11 mouse cellular contexts compared by ENCODE assay signal in the genomic region with DNA sequence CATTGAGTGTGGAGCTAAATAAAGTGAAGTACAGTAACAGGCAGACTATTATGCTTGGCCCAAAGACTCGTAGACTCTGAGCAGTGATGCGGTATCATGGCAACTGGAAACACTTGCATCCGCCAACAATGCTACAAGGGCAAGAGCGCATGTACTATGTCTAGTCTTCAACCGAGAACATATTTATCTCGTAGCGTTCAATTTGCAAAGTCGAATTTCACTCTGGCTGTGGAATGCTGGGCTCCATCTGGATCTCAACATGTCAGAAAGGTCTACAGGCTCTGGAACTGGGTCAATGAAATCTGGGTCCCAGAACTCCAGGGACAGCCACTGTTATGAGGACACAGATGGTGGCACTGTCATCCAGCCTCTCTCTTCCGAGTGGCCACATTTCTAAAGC.
DNase-seq lines count a peak whose midpoint lies in the region; ATAC-seq and TF ChIP-seq lines count a peak whose summit lies in the region.
"Had no signal": no experiment of that assay in that cellular context is flagged by ENCODE, and none has a peak within 500 bp of the region (broad histone marks: within the 10 kb centered on the region; RNA-seq: fewer than 3 reads in every experiment).

No protein-coding gene starts in this region.

- no peak for ATAC-seq in liver, embryonic 12.5 days

- H3K79me2 ChIP-seq in liver, adult 2 months (ENCODE audit: control insufficient read depth, insufficient read depth, low read length) = no peaks in the 10 kb centered on the region

- no peak overlapping the region for H3K9ac ChIP-seq in liver, adult 2 months (ENCODE audit: low read depth, low read length)
- no peak overlapping the region for H3K9ac ChIP-seq in liver, embryonic 12.5 days
- H3K9ac ChIP-seq: hindbrain, embryonic 15.5 days; lung, embryonic 15.5 days had no signal

- no peaks in the 10 kb centered on the region for H3K4me1 ChIP-seq in heart, embryonic 10.5 days
- no peaks in the 10 kb centered on the region for H3K4me1 ChIP-seq in liver, adult 2 months (ENCODE audit: control insufficient read depth, insufficient read depth, low read length)
- no peaks in the 10 kb centered on the region for H3K4me1 ChIP-seq in liver, embryonic 12.5 days
- H3K4me1 ChIP-seq: hindbrain, embryonic 15.5 days; lung, embryonic 15.5 days had no signal

- H3K36me3 ChIP-seq in heart, embryonic 10.5 days = no peaks in the 10 kb centered on the region
- no peaks in the 10 kb centered on the region for H3K36me3 ChIP-seq in liver, adult 2 months (ENCODE audit: control insufficient read depth, insufficient read depth, low read length)
- H3K36me3 ChIP-seq in liver, embryonic 12.5 days = no peaks in the 10 kb centered on the region
- H3K36me3 ChIP-seq: hindbrain, embryonic 15.5 days; lung, embryonic 15.5 days had no signal

- 84% methylated on average over 9 of the region's 9 CpGs for WGBS in heart, embryonic 10.5 days
- WGBS in liver, adult 2 months = 85% methylated on average over 9 of the region's 9 CpGs
- WGBS in liver, embryonic 12.5 days (ENCODE audit: insufficient replicate concordance) = 79% methylated on average over 9 of the region's 9 CpGs

- no peaks in the 10 kb centered on the region for H3K27me3 ChIP-seq in heart, embryonic 10.5 days (ENCODE audit: insufficient read depth, poor library complexity, severe bottlenecking)
- H3K27me3 ChIP-seq in liver, adult 2 months (ENCODE audit: control insufficient read depth, insufficient read depth, low read length) = no peaks in the 10 kb centered on the region
- no peaks in the 10 kb centered on the region for H3K27me3 ChIP-seq in liver, embryonic 12.5 days (replicated peaks)
- H3K27me3 ChIP-seq: hindbrain, embryonic 15.5 days; lung, embryonic 15.5 days had no signal

- no peak overlapping the region for H3K4me3 ChIP-seq in heart, embryonic 10.5 days
- H3K4me3 ChIP-seq in liver, adult 2 months (ENCODE audit: insufficient read depth, low read depth, low read length) = no peak overlapping the region
- H3K4me3 ChIP-seq in liver, embryonic 12.5 days = no peak overlapping the region
- H3K4me3 ChIP-seq: hindbrain, embryonic 15.5 days; lung, embryonic 15.5 days had no signal

- H3K27ac ChIP-seq in heart, embryonic 10.5 days = no peak overlapping the region
- no peak overlapping the region for H3K27ac ChIP-seq in liver, adult 2 months (replicated peaks; ENCODE audit: insufficient read depth, low read depth, low read length)
- no peak overlapping the region for H3K27ac ChIP-seq in liver, embryonic 12.5 days
- H3K27ac ChIP-seq: hindbrain, embryonic 15.5 days; lung, embryonic 15.5 days had no signal

- H3K9me3 ChIP-seq in heart, embryonic 10.5 days = no peaks in the 10 kb centered on the region
- no peaks in the 10 kb centered on the region for H3K9me3 ChIP-seq in liver, embryonic 12.5 days (replicated peaks)
- H3K9me3 ChIP-seq: hindbrain, embryonic 15.5 days; lung, embryonic 15.5 days had no signal

- TF ChIP-seq POLR2A in liver, adult 2 months (IDR thresholded peaks at IDR 0.05; ENCODE audit: extremely low read depth, insufficient read depth, low read length) = no peak

- no peak overlapping the region for H3K4me2 ChIP-seq in liver, embryonic 12.5 days
- H3K4me2 ChIP-seq: hindbrain, embryonic 15.5 days; lung, embryonic 15.5 days had no signal

- TF ChIP-seq CTCF in liver, adult 2 months (IDR thresholded peaks at IDR 0.05; ENCODE audit: low read depth, low read length) = no peak

- DNase-seq in heart, adult 8-10 months (ENCODE audit: low spot score) = peak; percentile 9
- no peak for DNase-seq in heart, embryonic 10.5 days (ENCODE audit: low spot score)
- DNase-seq in liver, adult 2 months (ENCODE audit: extremely low read depth, low read depth, low spot score) = peak; percentile 26
- peak; percentile 9 for DNase-seq in cerebellum, adult 11 months
- DNase-seq in heart, postnatal 4 days = peak; percentile 42
- no peak for DNase-seq in spleen, postnatal 10 days (ENCODE audit: low spot score in 2 of 2)
- DNase-seq in adrenal gland, postnatal 36 days = no peak
- DNase-seq: gastrocnemius, postnatal 10 days had no signal

Comparison
In these comparisons a context has a peak if more than half of its experiments do, and no peak if none do; other contexts are left out.
1. DNase-seq: peak in heart, adult 8-10 months (single experiment), liver, adult 2 months (single experiment), cerebellum, adult 11 months (single experiment) and heart, postnatal 4 days (single experiment); none in heart, embryonic 10.5 days (single experiment), spleen, postnatal 10 days (0 of 2) and adrenal gland, postnatal 36 days (0 of 2).